Mouse (Mus musculus) v-Abl transformed pro-B cells (cell line): ENCODE data around the gene Akap12.

Source experiments
- in situ Hi-C, 2 experiments: fragments of 400-800 bp; cut with MboI; formaldehyde crosslinking; loops; one replicate each; pipeline ENCODE4 v1.15.1; 2025; ENCODE audit not compliant: unreplicated experiment in 2 of 2

The Akap12 gene

GRCm38 (mm10) chr10:4266041-4266930, at the start of gene Akap12:
Gene Akap12, plus strand, starts transcription at chr10:4266380.
- in situ Hi-C loops = loop anchor here (5.0 to 25.0 kb wide), 4 partner anchors 66 to 629 kb away; no protein-coding TSS in a partner anchor

GRCm38 (mm10) chr10:4230563-4231359, 35.4 kb upstream of the Akap12 start:
- in situ Hi-C loops = no loop called here

- in situ Hi-C loops = no loop called here
Observed at GRCm38 (mm10) chr10:4233102-4233501, 33.1 kb upstream of the Akap12 start.

GRCm38 (mm10) chr10:4239794-4240574, 26.2 kb upstream of the Akap12 start:
- in situ Hi-C loops = no loop called here

GRCm38 (mm10) chr10:4243591-4244300, 22.4 kb upstream of the Akap12 start:
- in situ Hi-C loops = no loop called here

GRCm38 (mm10) chr10:4245812-4246211, 20.4 kb upstream of the Akap12 start:
- in situ Hi-C loops = no loop called here

GRCm38 (mm10) chr10:4246407-4246806, 19.8 kb upstream of the Akap12 start:
- in situ Hi-C loops = no loop called here

GRCm38 (mm10) chr10:4249235-4249845, 16.8 kb upstream of the Akap12 start:
- in situ Hi-C loops = no loop called here

GRCm38 (mm10) chr10:4250681-4251080, 15.5 kb upstream of the Akap12 start:
- in situ Hi-C loops = loop anchor here (10.0 to 25.0 kb wide), 3 partner anchors 126 to 613 kb away; no protein-coding TSS in a partner anchor

- in situ Hi-C loops = loop anchor here (10.0 to 25.0 kb wide), 3 partner anchors 129 to 616 kb away; no protein-coding TSS in a partner anchor
Observed at GRCm38 (mm10) chr10:4253613-4254012, 12.6 kb upstream of the Akap12 start.

- in situ Hi-C loops = loop anchor here (10.0 to 25.0 kb wide), 3 partner anchors 130 to 617 kb away; no protein-coding TSS in a partner anchor
Observed at GRCm38 (mm10) chr10:4254459-4254858, 11.7 kb upstream of the Akap12 start.

GRCm38 (mm10) chr10:4260925-4261324, 5.3 kb upstream of the Akap12 start:
- in situ Hi-C loops = loop anchor here (10.0 to 25.0 kb wide), 3 partner anchors 166 to 624 kb away; no protein-coding TSS in a partner anchor

- in situ Hi-C loops = loop anchor here (10.0 to 25.0 kb wide), 3 partner anchors 167 to 624 kb away; no protein-coding TSS in a partner anchor
Observed at GRCm38 (mm10) chr10:4261359-4261952, 4.7 kb upstream of the Akap12 start.

- in situ Hi-C loops = loop anchor here (5.0 to 25.0 kb wide), 4 partner anchors 67 to 628 kb away; no protein-coding TSS in a partner anchor
Observed at GRCm38 (mm10) chr10:4265641-4266040, 539 bp upstream of the Akap12 start.

GRCm38 (mm10) chr10:4266931-4267310, 741 bp downstream of the Akap12 start:
- in situ Hi-C loops = loop anchor here (5.0 to 25.0 kb wide), 4 partner anchors 65 to 630 kb away; no protein-coding TSS in a partner anchor

GRCm38 (mm10) chr10:4267481-4267880, 1.3 kb downstream of the Akap12 start:
- in situ Hi-C loops = loop anchor here (5.0 to 25.0 kb wide), 4 partner anchors 65 to 630 kb away; no protein-coding TSS in a partner anchor

- in situ Hi-C loops = loop anchor here (5.0 to 25.0 kb wide), 4 partner anchors 64 to 631 kb away; no protein-coding TSS in a partner anchor
Observed at GRCm38 (mm10) chr10:4268140-4268539, 2.0 kb downstream of the Akap12 start.

GRCm38 (mm10) chr10:4275572-4275971, 9.4 kb downstream of the Akap12 start:
- in situ Hi-C loops = no loop called here
